Mouse (Mus musculus) forebrain, embryonic 11.5 days (tissue): ENCODE results near the gene Avp. TPM values are rescaled to one million over a fixed set of nuclear protein-coding genes. Genes with fewer than 3 reads are reported as not detected.

Experiments used
- ATAC-seq: fragments of 200-750 bp; cut with Nextera tagmentation; replicated peaks from 2 replicates; pipeline ENCODE4 v1.8.0; 2017; ENCODE audit warnings: moderate TSS enrichment; ENCODE audit not compliant: low FRiP score
- DNase-seq: peaks from one replicate; pipeline ENCODE4 v3.0.0-alpha.2; 2017; ENCODE audit warnings: low spot score
- H3K27ac ChIP-seq: fragments of 300-500 bp; sonication (generic); 2 replicates; pipeline ENCODE4 v1.5.1; 2014; ENCODE audit warnings: low read depth, low read length
- H3K27me3 ChIP-seq: fragments of 300-500 bp; sonication (generic); 2 replicates; pipeline ENCODE4 v1.6.1; 2014; ENCODE audit warnings: mild to moderate bottlenecking, low read length, mixed read lengths; ENCODE audit not compliant: control insufficient read depth, insufficient read depth
- H3K36me3 ChIP-seq: fragments of 300-500 bp; sonication (generic); 2 replicates; pipeline ENCODE4 v1.6.1; 2014; ENCODE audit warnings: mild to moderate bottlenecking, low read length, moderate library complexity, mixed read lengths; ENCODE audit not compliant: control insufficient read depth, insufficient read depth
- H3K4me1 ChIP-seq: fragments of 300-500 bp; sonication (generic); replicated peaks from 2 replicates; pipeline ENCODE4 v1.6.1; 2014; ENCODE audit warnings: low read length, mixed read lengths; ENCODE audit not compliant: control insufficient read depth, insufficient read depth
- H3K4me2 ChIP-seq: fragments of 300-500 bp; sonication (generic); 2 replicates; pipeline ENCODE4 v1.6.1; 2014; ENCODE audit warnings: low read depth, mild to moderate bottlenecking, low read length, moderate library complexity, mixed read lengths; ENCODE audit not compliant: severe bottlenecking
- H3K4me3 ChIP-seq: fragments of 300-500 bp; sonication (generic); 2 replicates; pipeline ENCODE4 v1.5.1; 2014; ENCODE audit warnings: low read depth, low read length
- H3K9ac ChIP-seq: fragments of 300-500 bp; sonication (generic); 2 replicates; pipeline ENCODE4 v1.6.1; 2014; ENCODE audit warnings: low read length
- H3K9me3 ChIP-seq: fragments of 300-500 bp; sonication (generic); 2 replicates; pipeline ENCODE4 v1.6.1; 2016; ENCODE audit warnings: low read length, mixed read lengths; ENCODE audit not compliant: control insufficient read depth
- WGBS: fragments of 180-500 bp; shearing (Covaris S2); extraction: QIAGEN DNeasy Blood & Tissue Kit; methylation state at CpG from one replicate; pipeline ENCODE4 v1.1.7; 2014; 5-methylcytosine and 5-hydroxymethylcytosine counted together
- polyA plus RNA-seq: library from polyadenylated mRNA; unstranded; fragments of >200 nt; fragmentation: Nextera tagmentation; extraction: Ambion mirVana; gene quantifications from 2 replicates; pipeline ENCODE4 v1.2.1, GENCODE M21; 2014

Avp gene
- polyA plus RNA-seq, 1 experiment from 2014 or later = not detected

DNA sequence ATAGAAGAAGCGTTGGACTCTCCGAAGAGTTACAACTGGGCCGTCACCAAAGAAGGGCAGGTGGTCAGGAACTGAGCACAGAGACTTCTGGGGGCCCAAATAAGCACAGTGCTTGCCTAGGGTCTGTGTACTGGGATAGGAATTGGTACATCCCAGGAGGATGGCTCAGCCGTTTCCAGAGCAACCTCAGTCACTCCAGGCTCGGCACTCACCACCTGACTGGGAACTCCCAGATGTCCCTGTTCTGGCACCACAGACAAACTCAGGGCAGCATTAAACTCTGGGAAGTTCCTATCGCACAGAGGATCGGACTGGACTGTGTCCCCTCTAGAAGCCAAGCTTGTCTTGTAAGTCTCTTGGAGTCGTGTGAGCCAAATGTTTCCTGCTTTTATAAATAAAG, 17.4 kb downstream of the Avp start:
- 84% methylated on average over 8 of the region's 8 CpGs for WGBS
- H3K27ac ChIP-seq = no peak overlapping the region
- no peaks in the 10 kb centered on the region; the same call in 1 of the 2 replicates for H3K36me3 ChIP-seq
- H3K27me3 ChIP-seq = no peaks in the 10 kb centered on the region
- H3K4me1 ChIP-seq = peaks cover 7% of the 10 kb centered on the region; the same call in 1 of the 2 replicates
- H3K4me3 ChIP-seq = no peak overlapping the region
- DNase-seq = no peak
- H3K4me2 ChIP-seq = no peak overlapping the region
- no peaks in the 10 kb centered on the region for H3K9me3 ChIP-seq
- ATAC-seq = no peak
- H3K9ac ChIP-seq = no peak overlapping the region

DNA sequence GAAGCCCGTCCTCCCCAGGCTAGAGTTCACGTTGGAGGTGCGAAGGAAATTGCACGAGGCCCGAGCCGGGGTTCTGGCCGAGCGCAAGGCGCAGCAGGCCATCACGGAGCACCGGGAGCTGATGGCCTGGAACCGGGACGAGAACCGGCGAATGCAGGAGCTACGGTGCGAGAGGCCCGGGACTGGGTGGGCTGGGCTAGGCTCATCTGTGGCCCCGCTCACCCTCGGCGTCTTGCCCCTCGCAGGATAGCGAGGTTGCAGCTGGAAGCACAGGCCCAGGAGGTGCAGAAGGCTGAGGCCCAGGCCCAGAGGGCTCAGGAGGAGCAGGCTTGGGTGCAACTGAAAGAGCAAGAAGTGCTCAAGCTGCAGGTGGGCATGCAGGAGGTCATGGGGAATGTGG, 18.3 kb downstream of the Avp start:
- H3K27me3 ChIP-seq = no peaks in the 10 kb centered on the region
- H3K9me3 ChIP-seq = no peaks in the 10 kb centered on the region
- no peak overlapping the region for H3K27ac ChIP-seq
- no peak for DNase-seq
- peak overlapping the region; percentile 85 for H3K9ac ChIP-seq
- H3K4me3 ChIP-seq = peak overlapping the region; percentile 86
- under 1% methylated on average over 23 of the region's 23 CpGs for WGBS
- H3K4me2 ChIP-seq = peak overlapping the region; percentile 93
- peak; percentile 41 for ATAC-seq
- H3K36me3 ChIP-seq = no peaks in the 10 kb centered on the region; the same call in 1 of the 2 replicates
- peaks cover 7% of the 10 kb centered on the region; the same call in 1 of the 2 replicates for H3K4me1 ChIP-seq

DNA sequence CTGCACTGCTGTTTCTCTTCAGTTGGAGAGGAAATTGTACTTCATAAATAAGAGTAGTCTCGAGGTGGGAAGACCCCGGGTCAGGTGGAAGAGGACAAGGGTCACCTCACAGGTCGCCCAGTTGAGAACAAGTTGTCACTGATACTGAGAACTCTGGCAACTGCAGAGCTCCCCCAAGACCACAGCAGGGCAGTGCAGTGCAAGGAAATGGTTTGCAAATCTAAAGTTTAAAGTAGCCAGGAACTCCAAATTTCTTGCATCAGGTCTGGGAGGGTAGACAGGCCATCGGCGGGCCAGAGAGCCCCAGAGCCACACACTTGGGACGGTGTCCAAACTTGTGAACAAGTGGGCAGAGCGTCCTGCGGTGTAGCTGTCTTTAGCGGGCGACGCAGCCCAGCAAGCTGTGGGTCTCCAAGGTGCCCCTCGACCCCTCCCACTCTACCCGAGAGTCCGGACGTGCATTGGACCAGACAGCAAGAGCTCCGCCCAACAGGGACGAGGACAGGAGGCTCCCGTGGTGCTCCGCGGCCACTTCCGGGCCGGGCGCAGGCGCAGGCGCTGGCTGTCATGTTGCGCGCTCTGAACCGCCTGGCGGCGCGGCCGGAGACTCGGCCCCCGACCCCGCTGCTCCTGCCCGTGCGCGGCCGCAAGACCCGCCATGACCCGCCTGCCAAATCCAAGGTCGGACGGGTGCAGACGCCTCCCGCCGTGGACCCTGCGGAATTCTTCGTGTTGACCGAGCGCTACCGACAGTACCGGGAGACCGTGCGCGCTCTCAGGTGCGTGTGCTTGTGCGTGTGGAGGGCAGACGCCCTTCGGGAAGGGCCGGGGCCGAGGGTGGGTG, 18.9 kb downstream of the Avp start, which contains the start of gene Mrps26:
Gene Mrps26 (plus strand): TSS at position 531 of the 844 bp plus-strand sequence.
- Histone ChIP-seq H3K4me1 (peaks cover 7% of the 10 kb centered on the region; the same call in 1 of the 2 replicates), H3K4me3 (peak within 1 kb of the TSS; percentile 86), H3K9me3 (no peaks in the 10 kb centered on the region), H3K27ac (no peak within 1 kb of the TSS; the same call in 1 of the 2 replicates), H3K27me3 (no peaks in the 10 kb centered on the region), H3K4me2 (peak within 1 kb of the TSS; percentile 93), H3K9ac (peak within 1 kb of the TSS; percentile 85), H3K36me3 (no peaks in the 10 kb centered on the region; the same call in 1 of the 2 replicates)
- ATAC-seq (peak; percentile 99), DNase-seq (peak; percentile 95)
- under 1% methylated on average over 61 of the region's 61 CpGs for WGBS

- Histone ChIP-seq H3K36me3 (no peaks in the 10 kb centered on the region; the same call in 1 of the 2 replicates), H3K4me2 (no peak overlapping the region), H3K27ac (no peak overlapping the region), H3K4me1 (peaks cover 3% of the 10 kb centered on the region; the same call in 1 of the 2 replicates), H3K9me3 (no peaks in the 10 kb centered on the region), H3K9ac (no peak overlapping the region), H3K27me3 (no peaks in the 10 kb centered on the region), H3K4me3 (no peak overlapping the region)
- 69% methylated on average over 2 of the region's 2 CpGs for WGBS
- ATAC-seq = no peak
- DNase-seq = no peak
Measured at GRCm38 (mm10) chr2:130558015-130558414, 24.3 kb downstream of the Avp start.

DNA sequence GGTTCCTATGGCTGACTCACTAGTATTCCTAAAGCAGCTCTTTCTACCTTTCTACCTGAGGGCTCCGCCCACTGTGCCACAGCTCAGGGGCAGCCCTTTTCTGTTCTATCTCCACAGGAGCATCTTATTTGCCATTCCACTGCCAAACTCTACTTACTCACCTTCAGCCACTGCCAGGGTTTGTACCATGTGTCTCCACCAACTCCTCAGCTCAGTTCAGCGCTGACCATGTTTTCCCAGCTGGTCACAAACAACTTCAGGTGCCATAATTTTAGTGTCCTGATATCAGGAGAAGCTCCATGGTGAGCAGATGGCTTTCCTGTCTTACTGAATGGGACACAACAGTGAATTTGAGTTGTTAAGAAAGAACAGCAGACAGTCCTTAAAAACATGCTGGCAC, 24.9 kb downstream of the Avp start:
- no peaks in the 10 kb centered on the region for H3K27me3 ChIP-seq
- no peak overlapping the region for H3K4me3 ChIP-seq
- WGBS = 97% methylated on average over 2 of the region's 2 CpGs
- no peaks in the 10 kb centered on the region for H3K9me3 ChIP-seq
- H3K9ac ChIP-seq = no peak overlapping the region
- ATAC-seq (no peak), DNase-seq (no peak)
- no peaks in the 10 kb centered on the region for H3K4me1 ChIP-seq
- H3K4me2 ChIP-seq = no peak overlapping the region
- no peaks in the 10 kb centered on the region; the same call in 1 of the 2 replicates for H3K36me3 ChIP-seq
- H3K27ac ChIP-seq = no peak overlapping the region

- Histone ChIP-seq H3K27me3 (no peaks in the 10 kb centered on the region), H3K27ac (no peak overlapping the region), H3K4me3 (no peak overlapping the region), H3K9me3 (no peaks in the 10 kb centered on the region), H3K36me3 (no peaks in the 10 kb centered on the region; the same call in 1 of the 2 replicates), H3K4me1 (no peaks in the 10 kb centered on the region), H3K4me2 (no peak overlapping the region), H3K9ac (no peak overlapping the region)
- ATAC-seq (no peak), DNase-seq (no peak)
- WGBS = 81% methylated on average over 1 of the region's 1 CpGs
Measured at GRCm38 (mm10) chr2:130556292-130556691, 26.1 kb downstream of the Avp start.

DNA sequence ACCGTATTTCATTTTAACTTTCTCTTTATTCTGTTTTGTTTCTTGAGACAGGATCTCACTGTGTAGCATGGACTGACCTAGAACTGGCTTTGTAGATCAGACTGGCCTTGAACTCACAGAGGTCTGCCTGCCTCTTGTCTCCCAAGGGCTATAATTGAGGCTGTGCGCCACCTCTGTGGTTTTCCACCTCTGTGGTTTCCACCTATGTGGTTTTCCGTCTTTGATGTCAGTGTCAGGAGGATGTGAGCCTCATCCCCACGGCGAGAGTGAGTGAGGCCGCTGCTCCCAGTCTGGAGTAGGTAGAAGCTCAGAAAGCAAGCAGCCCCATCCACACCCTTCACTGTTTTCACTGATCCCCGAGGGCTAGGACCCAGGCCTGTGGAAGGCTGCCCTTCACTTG, 27.5 kb downstream of the Avp start:
- DNase-seq (no peak), ATAC-seq (no peak)
- H3K9me3 ChIP-seq = no peaks in the 10 kb centered on the region
- 87% methylated on average over 7 of the region's 7 CpGs for WGBS
- no peak overlapping the region for H3K27ac ChIP-seq
- H3K9ac ChIP-seq = no peak overlapping the region
- no peaks in the 10 kb centered on the region for H3K4me1 ChIP-seq
- no peaks in the 10 kb centered on the region for H3K27me3 ChIP-seq
- H3K36me3 ChIP-seq = no peaks in the 10 kb centered on the region; the same call in 1 of the 2 replicates
- H3K4me2 ChIP-seq = no peak overlapping the region
- no peak overlapping the region for H3K4me3 ChIP-seq

DNA sequence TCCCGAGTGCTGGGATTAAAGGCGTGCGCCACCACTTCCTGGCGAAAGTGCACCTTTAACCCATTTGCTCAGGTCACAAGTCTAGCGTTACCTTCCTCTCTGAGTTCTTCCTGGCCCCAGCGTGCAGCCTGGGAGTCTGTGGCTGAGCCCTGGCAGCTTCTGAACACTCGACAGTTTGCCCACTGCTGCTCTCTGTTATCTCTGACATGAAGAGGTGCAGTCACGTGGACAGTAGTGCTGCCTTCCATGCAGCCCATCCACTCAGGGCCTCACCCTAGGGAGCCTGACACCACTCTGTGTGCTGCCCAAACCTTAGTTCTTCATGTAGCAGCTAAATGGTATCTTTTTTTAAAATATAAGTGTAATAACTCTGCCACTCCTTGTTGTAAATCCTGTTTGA, 35.4 kb downstream of the Avp start:
- Histone ChIP-seq H3K4me1 (no peaks in the 10 kb centered on the region), H3K36me3 (peaks cover 2% of the 10 kb centered on the region; the same call in 1 of the 2 replicates), H3K27me3 (no peaks in the 10 kb centered on the region), H3K9me3 (no peaks in the 10 kb centered on the region), H3K4me3 (no peak overlapping the region), H3K27ac (no peak overlapping the region), H3K9ac (no peak overlapping the region), H3K4me2 (no peak overlapping the region)
- ATAC-seq (no peak), DNase-seq (no peak)
- WGBS = 92% methylated on average over 8 of the region's 8 CpGs
